9 mouse cellular contexts compared by ENCODE assay signal in the genomic region with DNA sequence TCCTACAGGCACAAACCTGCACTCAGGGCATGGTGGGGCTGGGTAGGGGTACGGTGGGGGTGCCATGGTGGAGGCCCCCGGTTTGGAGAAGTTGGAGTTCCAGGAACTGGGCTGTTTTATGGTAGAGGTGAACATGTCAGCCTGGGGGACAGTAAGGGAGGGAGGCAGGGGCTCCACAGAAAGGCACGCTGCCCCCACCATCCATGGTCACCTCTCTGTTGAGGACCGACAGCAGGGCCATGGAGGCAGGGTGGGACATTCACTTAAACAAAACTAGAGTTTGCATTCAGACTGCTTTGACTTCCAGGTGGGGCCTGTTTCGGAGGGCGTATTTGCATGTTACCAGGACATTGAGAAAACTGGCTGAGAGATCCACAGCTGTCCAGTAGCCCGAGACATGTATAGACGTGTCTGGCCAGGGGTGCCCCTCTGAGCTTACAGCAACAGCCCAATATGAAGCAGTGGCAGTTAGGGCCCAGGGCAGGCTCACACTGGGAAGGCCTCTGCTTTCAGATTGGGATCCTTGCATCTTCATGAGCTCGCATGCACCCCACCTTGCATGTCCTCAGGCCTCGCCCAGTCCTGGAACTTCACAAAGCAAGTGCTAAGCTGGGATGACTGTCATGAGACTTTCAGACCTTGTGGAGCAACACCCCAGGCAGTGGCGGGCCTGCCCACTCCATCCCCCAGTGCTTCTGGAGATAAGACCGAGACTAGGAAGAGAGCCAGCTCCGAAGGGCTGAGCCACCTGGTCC. TPM values are rescaled to one million over a fixed set of nuclear protein-coding genes. Genes with fewer than 3 reads are reported as not detected.
A peak's percentile ranks its signal among the peaks of the same experiment; 100 is the strongest.
DNase-seq lines count a peak whose midpoint lies in the region; ATAC-seq lines count a peak whose summit lies in the region.
"Had no signal": no experiment of that assay in that cellular context is flagged by ENCODE, and none has a peak within 500 bp of the region (broad histone marks: within the 10 kb centered on the region; RNA-seq: fewer than 3 reads in every experiment).

No protein-coding gene starts in this region.

- H3K4me3 ChIP-seq in embryonic facial prominence, embryonic 13.5 days, result no peak overlapping the region
- no peak overlapping the region for H3K4me3 ChIP-seq in hindbrain, embryonic 12.5 days
- H3K4me3 ChIP-seq: embryonic facial prominence, embryonic 12.5 days had no signal

- no peaks in the 10 kb centered on the region for H3K9me3 ChIP-seq in embryonic facial prominence, embryonic 13.5 days
- no peaks in the 10 kb centered on the region for H3K9me3 ChIP-seq in hindbrain, embryonic 12.5 days (replicated peaks)
- H3K9me3 ChIP-seq: embryonic facial prominence, embryonic 12.5 days had no signal

- ATAC-seq in embryonic facial prominence, embryonic 13.5 days (ENCODE audit: insufficient number of reproducible peaks, insufficient read depth, low FRiP score, low TSS enrichment, low read depth), result no peak
- ATAC-seq in inflammation-experienced regulatory T-cells, adult 6 months, result no peak
- no peak for ATAC-seq in hindbrain, embryonic 12.5 days (ENCODE audit: low FRiP score)

- peak; percentile 80 for DNase-seq in ovary, adult 18-20 months (ENCODE audit: low spot score)
- DNase-seq in ovary, postnatal 10 days (ENCODE audit: low spot score), result no peak
- DNase-seq in heart, postnatal 36 days, result peak; percentile 72 to 82
- DNase-seq in ovary, postnatal 36 days (ENCODE audit: low spot score), result peak; percentile 76
- DNase-seq in retina, postnatal 1 day, result no peak

- intact Hi-C loops in heart, postnatal 36 days (cut with DNase I), result no loop called here

- H3K4me1 ChIP-seq in embryonic facial prominence, embryonic 13.5 days, result peaks cover 52% of the 10 kb centered on the region
- H3K4me1 ChIP-seq in hindbrain, embryonic 12.5 days, result peaks cover 18% of the 10 kb centered on the region

- no peak overlapping the region for H3K4me2 ChIP-seq in embryonic facial prominence, embryonic 13.5 days
- no peak overlapping the region for H3K4me2 ChIP-seq in hindbrain, embryonic 12.5 days (replicated peaks)
- H3K4me2 ChIP-seq: embryonic facial prominence, embryonic 12.5 days had no signal

- 62% methylated on average over 13 of the region's 13 CpGs for WGBS in embryonic facial prominence, embryonic 13.5 days
- 75% methylated on average over 13 of the region's 13 CpGs for WGBS in hindbrain, embryonic 12.5 days

- H3K9ac ChIP-seq in embryonic facial prominence, embryonic 13.5 days, result peak overlapping the region; percentile 37; the same call in 1 of the 2 replicates
- H3K9ac ChIP-seq in hindbrain, embryonic 12.5 days, result no peak overlapping the region
- H3K9ac ChIP-seq: embryonic facial prominence, embryonic 12.5 days had no signal

- no peaks in the 10 kb centered on the region for H3K36me3 ChIP-seq in embryonic facial prominence, embryonic 13.5 days
- no peaks in the 10 kb centered on the region for H3K36me3 ChIP-seq in hindbrain, embryonic 12.5 days
- H3K36me3 ChIP-seq: embryonic facial prominence, embryonic 12.5 days had no signal

- H3K27ac ChIP-seq in embryonic facial prominence, embryonic 13.5 days, result peak overlapping the region; percentile 1; the same call in 1 of the 2 replicates
- H3K27ac ChIP-seq in hindbrain, embryonic 12.5 days, result no peak overlapping the region
- H3K27ac ChIP-seq: embryonic facial prominence, embryonic 12.5 days had no signal

- H3K27me3 ChIP-seq in embryonic facial prominence, embryonic 13.5 days, result peaks cover 8% of the 10 kb centered on the region; the same call in 1 of the 2 replicates
- peaks cover 8% of the 10 kb centered on the region; the same call in 1 of the 2 replicates for H3K27me3 ChIP-seq in hindbrain, embryonic 12.5 days

RNA-seq across cellular contexts. Expression of a gene that starts 8.7 kb away (rescaled TPM):
- 0.95 and 1.2 TPM in 2 replicates for polyA plus RNA-seq in embryonic facial prominence, embryonic 13.5 days (2015; fragmentation: Nextera tagmentation; extraction: Ambion mirVana)
- 10 to 100 TPM; 14.1 to 20.2 TPM for total RNA-seq in heart, postnatal 36 days (2021)
- not detected for polyA plus RNA-seq in inflammation-experienced regulatory T-cells, adult 6 months (2017; shearing (Covaris generic))
- polyA plus RNA-seq in hindbrain, embryonic 12.5 days (2016; fragmentation: Nextera tagmentation; extraction: Ambion mirVana), result 0.48 and 0.64 TPM in 2 replicates

RNA-seq across cellular contexts. Expression of a gene that starts 15.0 kb away (rescaled TPM):
- polyA plus RNA-seq in embryonic facial prominence, embryonic 13.5 days (2015; fragmentation: Nextera tagmentation; extraction: Ambion mirVana), result 8.3 and 9.8 TPM in 2 replicates
- total RNA-seq in heart, postnatal 36 days (2021), result 1 to 10 TPM; 1.6 to 2.9 TPM
- polyA plus RNA-seq in inflammation-experienced regulatory T-cells, adult 6 months (2017; shearing (Covaris generic)), result under 1 TPM in 2 of 3 experiments, not detected in 1; 0.33 to 0.50 TPM
- polyA plus RNA-seq in hindbrain, embryonic 12.5 days (2016; fragmentation: Nextera tagmentation; extraction: Ambion mirVana), result 16.9 and 19.7 TPM in 2 replicates

RNA-seq across cellular contexts. Expression of a gene that starts 33.3 kb away (rescaled TPM):
- 6.1 and 7.3 TPM in 2 replicates for polyA plus RNA-seq in embryonic facial prominence, embryonic 13.5 days (2015; fragmentation: Nextera tagmentation; extraction: Ambion mirVana)
- total RNA-seq in heart, postnatal 36 days (2021), result 1 to 10 TPM; 6.1 to 8.9 TPM
- polyA plus RNA-seq in inflammation-experienced regulatory T-cells, adult 6 months (2017; shearing (Covaris generic)), result 1 to 10 TPM in 2 of 3 experiments, not detected in 1; 1.6 to 6.0 TPM
- polyA plus RNA-seq in hindbrain, embryonic 12.5 days (2016; fragmentation: Nextera tagmentation; extraction: Ambion mirVana), result 5.0 and 5.4 TPM in 2 replicates

RNA-seq across cellular contexts. Expression of a gene that starts 35.4 kb away (rescaled TPM):
- 139 and 147 TPM in 2 replicates for polyA plus RNA-seq in embryonic facial prominence, embryonic 13.5 days (2015; fragmentation: Nextera tagmentation; extraction: Ambion mirVana)
- 1 to 10 TPM; 6.1 to 6.6 TPM for total RNA-seq in heart, postnatal 36 days (2021)
- 10 to 100 TPM; 67.6 to 86.3 (median 83.9) TPM for polyA plus RNA-seq in inflammation-experienced regulatory T-cells, adult 6 months (2017; shearing (Covaris generic))
- polyA plus RNA-seq in hindbrain, embryonic 12.5 days (2016; fragmentation: Nextera tagmentation; extraction: Ambion mirVana), result 101 TPM in 2 replicates

Comparison
In these comparisons a context has a peak if more than half of its experiments do, and no peak if none do; other contexts are left out.
1. DNase-seq: peak in ovary, adult 18-20 months (single experiment), heart, postnatal 36 days (2 of 2) and ovary, postnatal 36 days (single experiment); none in ovary, postnatal 10 days (single experiment) and retina, postnatal 1 day (single experiment).